Mouse (Mus musculus) midbrain, embryonic 10.5 days (tissue): ENCODE measurements around the gene Nin. TPM values are rescaled to one million over a fixed set of nuclear protein-coding genes. Genes with fewer than 3 reads are reported as not detected.

Source experiments
- DNase-seq: peaks from one replicate; pipeline ENCODE4 v3.0.0-alpha.2; 2017; ENCODE audit warnings: low spot score
- H3K27ac ChIP-seq: fragments of 300-500 bp; sonication (generic); replicated peaks from 2 replicates; pipeline ENCODE4 v1.5.1; 2016; ENCODE audit warnings: mild to moderate bottlenecking
- H3K27me3 ChIP-seq: fragments of 300-500 bp; sonication (generic); 2 replicates; pipeline ENCODE4 v1.6.1; 2016; ENCODE audit warnings: low read depth, mild to moderate bottlenecking; ENCODE audit not compliant: poor library complexity, severe bottlenecking
- H3K36me3 ChIP-seq: fragments of 300-500 bp; sonication (generic); 2 replicates; pipeline ENCODE4 v1.6.1; 2016; ENCODE audit warnings: mild to moderate bottlenecking, moderate library complexity
- H3K4me1 ChIP-seq: fragments of 300-500 bp; sonication (generic); 2 replicates; pipeline ENCODE4 v1.6.1; 2016
- H3K4me3 ChIP-seq: fragments of 300-500 bp; sonication (generic); 2 replicates; pipeline ENCODE4 v1.5.1; 2016; ENCODE audit warnings: mild to moderate bottlenecking, moderate library complexity
- H3K9me3 ChIP-seq: fragments of 300-500 bp; sonication (generic); replicated peaks from 2 replicates; pipeline ENCODE4 v1.6.1; 2016; ENCODE audit warnings: mild to moderate bottlenecking
- WGBS: fragments of 180-500 bp; shearing (Covaris S2); methylation state at CpG from one replicate; pipeline ENCODE4 v1.1.7; 2016; 5-methylcytosine and 5-hydroxymethylcytosine counted together
- polyA plus RNA-seq: library from polyadenylated mRNA; unstranded; fragments of >200 nt; fragmentation: Nextera tagmentation; extraction: Ambion mirVana; gene quantifications from 2 replicates; pipeline ENCODE4 v1.2.1, GENCODE M21; 2016

Gene Nin
- polyA plus RNA-seq, 1 experiment from 2014 or later = 9.4 TPM

DNA sequence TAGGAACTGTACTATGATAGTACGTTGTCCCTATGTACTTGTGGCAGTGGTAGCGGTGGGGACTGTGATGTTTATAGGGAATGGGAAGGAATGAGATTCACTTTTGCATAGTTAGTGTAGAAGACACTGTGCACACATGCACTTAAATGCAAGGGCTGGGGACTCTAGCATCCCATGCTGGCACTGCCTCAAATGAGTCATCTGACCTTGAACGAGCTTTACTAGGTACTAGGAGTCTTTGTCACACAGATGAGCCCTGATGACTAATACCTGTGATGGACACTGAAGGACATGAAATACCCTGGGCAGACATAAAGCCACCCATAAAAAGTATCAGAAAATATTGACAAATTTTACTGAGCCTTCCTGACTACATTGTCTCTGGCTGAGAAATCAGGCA lies 16.2 kb downstream of the Nin start:
- Histone ChIP-seq H3K27me3 (peaks cover 4% of the 10 kb centered on the region; the same call in 1 of the 2 replicates), H3K4me3 (no peak overlapping the region), H3K27ac (no peak overlapping the region), H3K4me1 (peaks cover 21% of the 10 kb centered on the region), H3K9me3 (no peaks in the 10 kb centered on the region; the same call in 1 of the 2 replicates), H3K36me3 (peaks cover 17% of the 10 kb centered on the region)
- 90% methylated on average over 3 of the region's 3 CpGs for WGBS
- no peak for DNase-seq

DNA sequence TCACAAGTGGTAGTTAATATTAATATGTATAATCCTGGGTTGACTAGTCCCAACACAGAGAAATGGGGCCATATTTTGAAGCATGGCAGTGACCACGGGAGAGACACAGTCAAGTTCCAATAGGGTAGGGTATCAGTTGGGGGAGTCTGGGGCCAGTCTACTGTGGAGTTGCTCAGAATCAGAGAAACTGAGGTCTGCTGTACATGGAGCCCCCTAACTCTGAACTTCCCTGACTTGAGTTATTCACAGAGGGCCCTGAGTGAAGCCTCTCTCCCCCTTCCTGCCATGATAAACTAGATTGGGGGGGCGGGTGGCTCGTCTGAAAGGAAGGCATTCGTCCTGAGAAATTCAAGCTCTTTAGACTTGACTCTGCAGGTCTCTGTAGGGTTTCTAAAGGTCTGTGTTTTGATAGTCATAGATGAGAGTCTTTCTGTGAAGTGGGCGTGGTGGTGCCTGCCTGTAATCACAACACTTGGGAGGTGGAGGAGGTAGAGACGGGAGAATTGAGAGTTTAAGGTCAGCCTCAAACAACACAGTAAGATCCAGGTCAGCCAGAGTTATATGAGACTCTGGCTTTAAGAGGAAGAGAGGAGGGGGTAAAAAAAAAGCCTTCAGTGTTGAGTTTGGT lies 20.1 kb downstream of the Nin start:
- no peak overlapping the region for H3K4me3 ChIP-seq
- H3K27me3 ChIP-seq = no peaks in the 10 kb centered on the region
- H3K27ac ChIP-seq = no peak overlapping the region
- peaks cover 21% of the 10 kb centered on the region for H3K4me1 ChIP-seq
- 79% methylated on average over 6 of the region's 6 CpGs for WGBS
- H3K9me3 ChIP-seq = no peaks in the 10 kb centered on the region; the same call in 1 of the 2 replicates
- DNase-seq = no peak
- H3K36me3 ChIP-seq = 0 out of 2 replicates have a peak, but pooled peaks cover 4% of the 10 kb centered on the region

DNA sequence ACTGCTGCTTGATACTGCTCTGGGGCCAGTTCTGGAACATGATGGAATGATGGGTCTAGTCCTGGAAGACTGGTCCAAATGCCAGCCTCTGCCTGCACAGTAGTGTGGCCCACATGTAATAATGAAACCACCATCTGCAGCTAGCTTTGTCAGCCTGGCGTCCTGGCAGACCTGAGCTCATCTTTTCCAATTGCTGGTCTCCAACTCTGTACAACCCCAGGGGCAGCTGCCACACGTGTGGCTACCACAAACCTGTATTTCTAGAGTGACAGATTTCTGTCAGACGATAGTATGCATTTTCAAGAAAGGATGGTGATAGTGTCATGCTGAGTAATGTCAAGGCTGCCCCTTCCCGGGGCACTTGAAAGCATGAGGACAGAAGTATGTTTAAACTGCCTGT lies 25.2 kb downstream of the Nin start:
- Histone ChIP-seq H3K4me1 (no peaks in the 10 kb centered on the region), H3K36me3 (peaks cover 6% of the 10 kb centered on the region; the same call in 1 of the 2 replicates), H3K27ac (no peak overlapping the region), H3K9me3 (no peaks in the 10 kb centered on the region; the same call in 1 of the 2 replicates), H3K4me3 (no peak overlapping the region), H3K27me3 (no peaks in the 10 kb centered on the region)
- WGBS = 90% methylated on average over 4 of the region's 4 CpGs
- DNase-seq = no peak

DNA sequence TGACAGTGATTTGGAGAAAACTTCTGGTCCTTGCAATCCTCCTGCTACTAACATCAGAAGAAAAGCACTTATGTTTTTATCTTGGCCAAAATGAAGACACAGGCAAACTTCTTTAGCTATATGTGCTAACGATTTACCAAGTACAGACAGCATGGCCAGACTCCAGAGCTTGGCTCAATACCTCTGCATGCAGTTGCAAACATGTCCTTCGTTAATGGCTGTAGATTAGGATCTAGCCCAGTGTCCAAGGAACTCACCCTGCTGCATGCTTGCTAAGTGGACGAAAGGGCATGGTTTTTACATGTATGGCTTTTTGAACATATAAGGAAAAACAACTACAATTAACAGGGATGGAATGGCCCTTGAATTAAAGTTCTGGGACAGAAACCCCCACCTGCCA lies 28.2 kb downstream of the Nin start:
- Histone ChIP-seq H3K27ac (no peak overlapping the region), H3K27me3 (no peaks in the 10 kb centered on the region), H3K4me1 (peaks cover 5% of the 10 kb centered on the region), H3K36me3 (peaks cover 2% of the 10 kb centered on the region; the same call in 1 of the 2 replicates), H3K9me3 (no peaks in the 10 kb centered on the region), H3K4me3 (no peak overlapping the region)
- WGBS = 89% methylated on average over 3 of the region's 3 CpGs
- DNase-seq = no peak

DNA sequence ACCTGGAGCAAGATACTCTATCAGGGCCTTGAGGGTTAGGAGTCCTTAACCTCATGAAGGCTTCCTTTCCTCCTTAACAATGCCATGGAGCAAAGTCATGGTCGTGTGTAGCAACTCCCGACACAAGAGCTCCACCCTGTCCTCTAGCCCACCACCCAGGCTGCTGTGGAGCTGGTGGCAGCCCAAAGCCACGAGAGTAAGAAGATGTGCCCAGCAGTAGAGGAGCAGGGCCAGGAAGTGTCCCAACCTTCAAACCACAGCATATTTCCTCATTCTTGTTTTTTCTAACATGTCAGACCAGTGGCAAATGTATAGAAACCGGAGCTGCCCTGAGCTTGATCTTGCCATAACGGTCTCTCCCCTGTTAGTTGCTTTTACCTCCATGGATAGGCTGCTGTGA lies 29.3 kb downstream of the Nin start:
- H3K36me3 ChIP-seq = peaks cover 2% of the 10 kb centered on the region; the same call in 1 of the 2 replicates
- H3K27me3 ChIP-seq = no peaks in the 10 kb centered on the region
- no peaks in the 10 kb centered on the region for H3K9me3 ChIP-seq
- no peak overlapping the region for H3K27ac ChIP-seq
- 92% methylated on average over 5 of the region's 5 CpGs for WGBS
- H3K4me1 ChIP-seq = peaks cover 5% of the 10 kb centered on the region
- DNase-seq = no peak
- no peak overlapping the region for H3K4me3 ChIP-seq

DNA sequence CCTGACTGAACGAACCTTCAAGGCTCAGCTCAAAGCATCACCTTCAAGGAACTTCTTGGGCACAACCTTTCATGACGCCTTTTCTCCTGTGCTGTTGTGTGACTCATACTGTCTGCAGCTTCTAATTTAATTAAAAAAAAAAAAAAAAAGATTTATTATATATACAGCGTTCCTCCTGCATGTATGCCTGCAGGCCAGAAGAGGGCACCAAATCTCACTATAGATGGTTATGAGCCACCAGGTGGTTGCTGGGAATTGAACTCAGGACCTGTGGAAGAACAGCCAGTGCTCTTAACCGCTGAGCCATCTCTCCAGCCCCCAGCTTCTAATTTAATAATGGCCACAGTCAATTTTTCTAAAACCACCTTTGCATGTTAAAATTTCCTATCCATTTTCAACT lies 29.8 kb downstream of the Nin start:
- H3K4me3 ChIP-seq = no peak overlapping the region
- H3K27me3 ChIP-seq = no peaks in the 10 kb centered on the region
- peaks cover 2% of the 10 kb centered on the region; the same call in 1 of the 2 replicates for H3K36me3 ChIP-seq
- WGBS = 95% methylated on average over 4 of the region's 4 CpGs
- H3K9me3 ChIP-seq = no peaks in the 10 kb centered on the region
- H3K4me1 ChIP-seq = peaks cover 5% of the 10 kb centered on the region
- no peak overlapping the region for H3K27ac ChIP-seq
- DNase-seq = no peak

DNA sequence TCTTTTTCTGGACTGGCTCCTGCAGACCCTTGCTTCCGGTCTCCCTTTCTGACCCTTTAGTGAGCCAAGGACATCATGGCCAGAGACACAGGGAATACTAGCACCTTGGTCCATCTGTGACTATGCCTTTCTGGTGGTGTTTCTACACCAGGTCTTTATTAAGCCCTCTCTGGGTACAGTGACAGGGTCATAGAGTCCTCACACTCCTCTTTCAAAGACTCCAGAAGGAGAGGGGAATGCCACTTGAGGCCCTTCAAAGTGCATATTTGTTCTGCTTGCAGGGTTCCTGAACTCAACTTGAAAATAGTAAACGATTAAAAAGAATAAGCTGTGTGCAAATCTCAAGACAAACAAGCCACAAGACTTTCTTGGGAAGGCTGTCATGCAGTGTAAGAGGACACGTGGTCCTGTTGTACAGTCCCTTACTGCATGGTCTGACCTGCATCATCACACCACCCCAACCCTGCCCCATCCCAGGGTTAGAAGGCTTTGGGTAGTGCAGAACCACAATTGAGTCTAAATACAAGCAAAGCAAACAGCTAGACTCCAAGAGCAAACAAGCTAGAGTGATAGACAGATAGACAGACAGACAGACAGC lies 30.5 kb downstream of the Nin start:
- H3K36me3 ChIP-seq = peaks cover 2% of the 10 kb centered on the region; the same call in 1 of the 2 replicates
- 92% methylated on average over 3 of the region's 3 CpGs for WGBS
- H3K27me3 ChIP-seq = no peaks in the 10 kb centered on the region
- no peak for DNase-seq
- peaks cover 5% of the 10 kb centered on the region for H3K4me1 ChIP-seq
- H3K4me3 ChIP-seq = no peak overlapping the region
- H3K27ac ChIP-seq = no peak overlapping the region
- no peaks in the 10 kb centered on the region for H3K9me3 ChIP-seq

DNA sequence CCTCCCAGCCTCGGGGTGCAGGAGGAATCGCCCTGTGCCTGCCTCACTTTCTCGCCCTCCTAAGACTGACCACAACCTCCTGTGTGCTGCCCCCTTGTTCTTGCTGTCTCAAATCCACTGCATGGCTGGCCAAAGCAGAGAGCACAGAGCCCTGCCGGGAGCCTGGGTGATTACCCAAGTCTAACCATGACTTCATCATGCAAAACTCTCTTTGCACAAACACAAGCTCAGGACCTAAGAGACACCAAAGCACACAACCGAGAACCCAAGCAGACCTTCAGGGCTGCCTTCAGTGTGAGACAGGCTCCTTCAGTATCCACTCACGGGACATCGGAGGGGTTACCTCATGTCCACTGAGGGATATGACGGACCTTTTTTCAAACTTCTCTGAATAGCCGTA lies 31.0 kb downstream of the Nin start:
- Histone ChIP-seq H3K4me1 (peaks cover 5% of the 10 kb centered on the region), H3K4me3 (no peak overlapping the region), H3K36me3 (peaks cover 2% of the 10 kb centered on the region; the same call in 1 of the 2 replicates), H3K9me3 (no peaks in the 10 kb centered on the region), H3K27ac (no peak overlapping the region), H3K27me3 (no peaks in the 10 kb centered on the region)
- 93% methylated on average over 9 of the region's 9 CpGs for WGBS
- no peak for DNase-seq

DNA sequence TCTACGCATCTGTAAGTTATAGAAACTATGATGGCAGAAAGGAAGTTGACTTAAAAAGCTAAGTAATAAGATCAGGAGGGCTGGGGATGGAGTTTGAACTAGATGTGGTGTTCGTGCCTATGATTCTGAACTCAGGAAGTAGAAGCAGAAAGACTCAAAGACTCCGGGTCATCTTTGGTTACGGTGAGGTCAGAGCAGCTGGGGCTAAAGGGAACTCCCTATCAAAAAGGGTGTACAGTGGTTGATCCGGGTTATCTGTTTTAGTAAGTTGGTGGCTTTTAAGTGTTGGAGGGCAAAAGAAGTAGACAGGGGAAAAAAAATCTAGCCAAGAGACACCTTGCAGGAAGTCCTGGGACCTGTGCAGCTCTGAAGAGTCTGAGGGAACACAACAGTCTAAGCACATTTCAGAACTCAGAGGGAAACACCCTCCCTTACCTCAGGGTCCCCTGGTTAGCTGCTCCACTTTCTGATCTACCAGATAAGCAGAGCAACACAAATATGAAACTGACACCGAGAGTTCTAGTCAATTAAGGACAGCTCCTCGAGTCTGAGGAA lies 35.0 kb downstream of the Nin start:
- 90% methylated on average over 7 of the region's 7 CpGs for WGBS
- DNase-seq = no peak
- no peaks in the 10 kb centered on the region for H3K27me3 ChIP-seq
- no peak overlapping the region for H3K4me3 ChIP-seq
- peaks cover 5% of the 10 kb centered on the region for H3K4me1 ChIP-seq
- H3K36me3 ChIP-seq = no peaks in the 10 kb centered on the region
- no peaks in the 10 kb centered on the region for H3K9me3 ChIP-seq
- no peak overlapping the region for H3K27ac ChIP-seq

DNA sequence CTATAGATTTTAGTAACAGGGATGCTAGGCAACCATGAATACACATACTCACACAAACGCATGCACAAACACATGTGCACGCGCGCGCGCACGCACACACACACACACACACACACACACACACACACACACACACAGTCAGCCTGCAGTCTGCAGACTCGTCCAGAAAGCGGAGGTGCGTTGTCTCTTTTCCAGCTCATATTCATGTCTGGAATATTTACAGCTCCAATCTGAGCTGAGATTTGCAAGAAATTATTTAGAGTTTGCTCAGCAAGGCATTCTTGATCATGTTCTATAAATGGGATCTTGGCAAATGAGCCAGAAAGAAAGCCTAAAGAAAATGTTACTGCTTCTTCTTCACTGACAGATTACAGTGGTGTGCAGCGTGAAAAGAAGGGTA lies 37.0 kb downstream of the Nin start:
- Histone ChIP-seq H3K27me3 (no peaks in the 10 kb centered on the region), H3K27ac (no peak overlapping the region), H3K4me1 (peaks cover 8% of the 10 kb centered on the region), H3K4me3 (no peak overlapping the region), H3K9me3 (no peaks in the 10 kb centered on the region), H3K36me3 (no peaks in the 10 kb centered on the region)
- 94% methylated on average over 11 of the region's 11 CpGs for WGBS
- no peak for DNase-seq

DNA sequence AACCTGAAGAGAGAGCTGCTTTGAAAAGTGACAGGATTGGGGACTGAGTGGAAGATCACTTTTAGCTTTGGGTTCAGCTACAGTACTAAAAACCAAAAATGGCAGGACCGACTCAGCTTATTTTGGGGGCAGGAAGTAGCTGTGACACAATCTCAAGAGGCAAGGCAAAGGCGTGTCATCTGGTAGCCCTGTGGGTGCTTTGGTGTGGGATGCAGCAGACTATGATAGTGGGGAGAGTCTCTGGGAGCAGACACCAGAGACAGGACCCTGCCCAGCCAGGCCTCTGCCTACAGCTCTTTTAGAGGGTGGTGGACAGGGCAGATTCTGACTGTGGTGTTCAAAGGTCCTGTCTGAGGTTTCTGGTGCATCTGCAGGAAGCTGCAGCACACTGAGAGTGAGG lies 38.5 kb downstream of the Nin start:
- no peak for DNase-seq
- H3K36me3 ChIP-seq = no peaks in the 10 kb centered on the region
- no peaks in the 10 kb centered on the region for H3K9me3 ChIP-seq
- no peak overlapping the region for H3K27ac ChIP-seq
- peaks cover 18% of the 10 kb centered on the region for H3K4me1 ChIP-seq
- no peaks in the 10 kb centered on the region for H3K27me3 ChIP-seq
- no peak overlapping the region for H3K4me3 ChIP-seq
- 86% methylated on average over 2 of the region's 2 CpGs for WGBS

DNA sequence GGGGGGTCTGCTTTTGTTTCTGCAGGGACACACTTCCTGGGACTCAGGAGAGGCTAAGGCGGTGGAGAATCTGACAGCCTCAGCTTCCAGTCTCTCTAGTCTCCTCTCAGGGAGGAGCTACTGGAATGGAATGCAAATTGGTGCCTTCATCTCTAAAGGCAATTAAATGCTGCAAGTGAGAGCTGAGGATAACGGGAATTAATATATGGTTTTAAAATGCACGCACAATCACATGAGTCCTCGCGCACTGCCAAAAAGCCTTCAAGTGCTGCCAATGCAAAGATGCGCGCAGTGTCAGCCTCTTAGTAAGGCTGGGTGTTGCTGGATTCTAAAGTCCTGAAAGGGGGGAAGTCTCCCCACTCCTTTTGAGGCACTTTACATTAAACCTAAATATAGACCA lies 42.6 kb downstream of the Nin start:
- 79% methylated on average over 7 of the region's 7 CpGs for WGBS
- peak overlapping the region; percentile 71 for H3K27ac ChIP-seq

DNA sequence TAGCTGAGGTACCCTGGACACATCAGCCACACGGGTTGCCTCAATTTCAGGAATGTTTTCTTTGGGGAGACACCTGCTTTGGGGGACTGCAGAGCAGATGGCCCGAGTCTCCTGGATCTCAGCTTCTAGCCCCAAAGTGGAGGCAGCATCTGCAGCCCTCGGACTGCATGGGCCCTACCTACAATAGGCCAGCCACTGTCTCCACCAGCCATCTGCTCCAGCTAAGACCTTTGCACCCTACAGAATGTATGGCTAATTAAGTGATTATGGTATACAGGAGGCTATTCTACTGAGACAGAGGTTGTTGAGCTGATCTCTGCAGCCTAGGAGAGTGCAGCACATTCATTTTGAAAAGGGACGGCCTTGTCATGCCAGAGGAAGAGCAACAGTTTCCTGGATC lies 43.2 kb downstream of the Nin start:
- no peaks in the 10 kb centered on the region; the same call in 1 of the 2 replicates for H3K36me3 ChIP-seq
- H3K27ac ChIP-seq = peak overlapping the region; percentile 71
- H3K27me3 ChIP-seq = no peaks in the 10 kb centered on the region
- DNase-seq = peak; percentile 34
- H3K4me1 ChIP-seq = peaks cover 42% of the 10 kb centered on the region
- no peak overlapping the region for H3K4me3 ChIP-seq
- 43% methylated on average over 4 of the region's 4 CpGs for WGBS
- H3K9me3 ChIP-seq = no peaks in the 10 kb centered on the region

More for the DNA sequence above, 42.6 kb downstream of the Nin start:
- Histone ChIP-seq H3K4me3 (no peak overlapping the region), H3K9me3 (no peaks in the 10 kb centered on the region), H3K36me3 (no peaks in the 10 kb centered on the region; the same call in 1 of the 2 replicates), H3K27me3 (no peaks in the 10 kb centered on the region), H3K4me1 (peaks cover 42% of the 10 kb centered on the region)
- no peak for DNase-seq
